Mouse (Mus musculus): ENCODE data around the gene Srgap2. TPM values are rescaled to one million over a fixed set of nuclear protein-coding genes. Genes with fewer than 3 reads are reported as not detected.

Srgap2 gene
- polyA plus RNA-seq, 1 experiment from 2014 or later: 24.8 TPM

GRCm38 (mm10) chr1:131362089-131362488 lies 165.1 kb downstream of the Srgap2 start:
- 85% methylated on average over 2 of the region's 2 CpGs for WGBS
- H3K4me1 ChIP-seq (replicated peaks; ENCODE audit: control insufficient read depth, insufficient read depth, low read length): no peaks in the 10 kb centered on the region
- H3K9ac ChIP-seq (ENCODE audit: low read length): no peak overlapping the region
- H3K4me2 ChIP-seq (ENCODE audit: low read depth, low read length, severe bottlenecking): no peak overlapping the region
- no peak overlapping the region for H3K27ac ChIP-seq (ENCODE audit: low read depth, low read length)
- H3K36me3 ChIP-seq (ENCODE audit: control insufficient read depth, insufficient read depth, low read length): no peaks in the 10 kb centered on the region
- H3K27me3 ChIP-seq (ENCODE audit: control insufficient read depth, insufficient read depth, low read length): no peaks in the 10 kb centered on the region
- no peaks in the 10 kb centered on the region for H3K9me3 ChIP-seq (ENCODE audit: control insufficient read depth, low read length)
- H3K4me3 ChIP-seq (ENCODE audit: low read depth, low read length): no peak overlapping the region
- DNase-seq (ENCODE audit: low spot score) (no peak), ATAC-seq (replicated peaks; ENCODE audit: low FRiP score) (no peak)

DNA sequence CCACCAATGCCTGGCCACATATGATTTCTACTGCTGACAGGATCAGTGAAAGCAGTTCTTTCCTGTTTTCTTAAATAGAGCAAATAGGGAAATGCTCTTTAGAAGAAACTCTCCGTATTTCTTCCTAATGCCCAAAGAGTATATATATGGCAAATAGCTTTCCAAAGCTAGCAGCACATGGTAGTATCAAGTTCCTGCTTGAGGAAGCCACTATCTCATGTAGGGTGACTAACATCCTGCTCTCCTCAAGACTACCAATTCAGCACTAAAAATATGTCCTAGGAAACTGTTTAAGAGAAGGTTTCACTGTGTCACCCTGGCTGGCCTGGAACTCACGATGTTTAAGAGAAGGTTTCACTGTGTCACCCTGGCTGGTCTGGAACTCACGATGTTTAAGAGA lies 166.4 kb downstream of the Srgap2 start:
- Histone ChIP-seq H3K27me3 (ENCODE audit: control insufficient read depth, insufficient read depth, low read length) (no peaks in the 10 kb centered on the region), H3K4me2 (ENCODE audit: low read depth, low read length, severe bottlenecking) (no peak overlapping the region), H3K4me3 (ENCODE audit: low read depth, low read length) (no peak overlapping the region), H3K36me3 (ENCODE audit: control insufficient read depth, insufficient read depth, low read length) (no peaks in the 10 kb centered on the region), H3K27ac (ENCODE audit: low read depth, low read length) (no peak overlapping the region), H3K4me1 (replicated peaks; ENCODE audit: control insufficient read depth, insufficient read depth, low read length) (no peaks in the 10 kb centered on the region), H3K9me3 (ENCODE audit: control insufficient read depth, low read length) (no peaks in the 10 kb centered on the region), H3K9ac (ENCODE audit: low read length) (no peak overlapping the region)
- 92% methylated on average over 3 of the region's 3 CpGs for WGBS
- no peak for DNase-seq (ENCODE audit: low spot score)
- no peak for ATAC-seq (replicated peaks; ENCODE audit: low FRiP score)

GRCm38 (mm10) chr1:131359609-131360008 lies 167.5 kb downstream of the Srgap2 start:
- 89% methylated on average over 1 of the region's 1 CpGs for WGBS
- Histone ChIP-seq H3K4me1 (replicated peaks; ENCODE audit: control insufficient read depth, insufficient read depth, low read length) (no peaks in the 10 kb centered on the region), H3K36me3 (ENCODE audit: control insufficient read depth, insufficient read depth, low read length) (no peaks in the 10 kb centered on the region; the same call in 1 of the 2 replicates), H3K27ac (ENCODE audit: low read depth, low read length) (no peak overlapping the region), H3K4me3 (ENCODE audit: low read depth, low read length) (no peak overlapping the region), H3K9me3 (ENCODE audit: control insufficient read depth, low read length) (no peaks in the 10 kb centered on the region), H3K4me2 (ENCODE audit: low read depth, low read length, severe bottlenecking) (no peak overlapping the region), H3K9ac (ENCODE audit: low read length) (no peak overlapping the region), H3K27me3 (ENCODE audit: control insufficient read depth, insufficient read depth, low read length) (no peaks in the 10 kb centered on the region)
- ATAC-seq (replicated peaks; ENCODE audit: low FRiP score): no peak
- no peak for DNase-seq (ENCODE audit: low spot score)

- Histone ChIP-seq H3K4me3 (ENCODE audit: low read depth, low read length) (no peak overlapping the region), H3K4me2 (ENCODE audit: low read depth, low read length, severe bottlenecking) (no peak overlapping the region), H3K27ac (ENCODE audit: low read depth, low read length) (no peak overlapping the region), H3K4me1 (replicated peaks; ENCODE audit: control insufficient read depth, insufficient read depth, low read length) (no peaks in the 10 kb centered on the region), H3K9ac (ENCODE audit: low read length) (no peak overlapping the region), H3K36me3 (ENCODE audit: control insufficient read depth, insufficient read depth, low read length) (no peaks in the 10 kb centered on the region; the same call in 1 of the 2 replicates), H3K27me3 (ENCODE audit: control insufficient read depth, insufficient read depth, low read length) (no peaks in the 10 kb centered on the region), H3K9me3 (ENCODE audit: control insufficient read depth, low read length) (no peaks in the 10 kb centered on the region)
- no peak for ATAC-seq (replicated peaks; ENCODE audit: low FRiP score)
- 86% methylated on average over 1 of the region's 1 CpGs for WGBS
- DNase-seq (ENCODE audit: low spot score): no peak
Observed at GRCm38 (mm10) chr1:131357213-131357612, 169.9 kb downstream of the Srgap2 start.

- Histone ChIP-seq H3K9ac (ENCODE audit: low read length) (no peak overlapping the region), H3K27me3 (ENCODE audit: control insufficient read depth, insufficient read depth, low read length) (no peaks in the 10 kb centered on the region), H3K9me3 (ENCODE audit: control insufficient read depth, low read length) (no peaks in the 10 kb centered on the region), H3K4me3 (ENCODE audit: low read depth, low read length) (no peak overlapping the region), H3K27ac (ENCODE audit: low read depth, low read length) (no peak overlapping the region), H3K4me2 (ENCODE audit: low read depth, low read length, severe bottlenecking) (no peak overlapping the region), H3K36me3 (ENCODE audit: control insufficient read depth, insufficient read depth, low read length) (no peaks in the 10 kb centered on the region; the same call in 1 of the 2 replicates), H3K4me1 (replicated peaks; ENCODE audit: control insufficient read depth, insufficient read depth, low read length) (no peaks in the 10 kb centered on the region)
- WGBS: 64% methylated on average over 2 of the region's 2 CpGs
- DNase-seq (ENCODE audit: low spot score): no peak
- peak; percentile 64 for ATAC-seq (replicated peaks; ENCODE audit: low FRiP score)
Observed at GRCm38 (mm10) chr1:131351436-131351835, 175.7 kb downstream of the Srgap2 start.

DNA sequence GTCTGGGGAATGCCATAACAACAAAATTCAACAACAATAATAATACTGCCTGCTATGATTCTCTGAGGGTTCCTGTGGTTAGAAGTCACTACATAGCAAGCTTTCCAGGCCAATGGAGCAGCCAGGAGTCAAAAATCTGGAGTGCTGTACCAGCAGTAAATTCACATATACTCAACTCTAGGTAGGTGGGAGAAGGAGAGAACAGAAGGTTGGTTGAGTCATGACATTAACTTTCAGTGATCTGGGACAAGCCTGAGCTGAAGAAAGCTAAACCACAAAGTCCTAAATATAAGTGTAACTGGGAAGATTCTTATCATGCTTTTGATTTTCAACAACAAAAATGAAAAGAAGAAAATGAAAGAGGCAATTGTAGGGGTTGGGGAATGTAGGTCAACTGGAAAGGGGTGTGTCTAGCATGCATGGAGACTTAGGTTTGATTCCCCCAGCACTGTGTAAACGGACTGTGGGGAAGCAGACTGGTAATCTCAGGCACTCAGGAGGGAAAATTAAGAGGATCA lies 177.1 kb downstream of the Srgap2 start:
- no peaks in the 10 kb centered on the region; the same call in 1 of the 2 replicates for H3K36me3 ChIP-seq (ENCODE audit: control insufficient read depth, insufficient read depth, low read length)
- no peak overlapping the region for H3K27ac ChIP-seq (ENCODE audit: low read depth, low read length)
- no peak for ATAC-seq (replicated peaks; ENCODE audit: low FRiP score)
- 64% methylated on average over 1 of the region's 1 CpGs for WGBS
- H3K4me2 ChIP-seq (ENCODE audit: low read depth, low read length, severe bottlenecking): no peak overlapping the region
- no peak overlapping the region for H3K9ac ChIP-seq (ENCODE audit: low read length)
- H3K27me3 ChIP-seq (ENCODE audit: control insufficient read depth, insufficient read depth, low read length): no peaks in the 10 kb centered on the region
- DNase-seq (ENCODE audit: low spot score): no peak
- H3K9me3 ChIP-seq (ENCODE audit: control insufficient read depth, low read length): no peaks in the 10 kb centered on the region
- no peak overlapping the region for H3K4me3 ChIP-seq (ENCODE audit: low read depth, low read length)
- no peaks in the 10 kb centered on the region for H3K4me1 ChIP-seq (replicated peaks; ENCODE audit: control insufficient read depth, insufficient read depth, low read length)

DNA sequence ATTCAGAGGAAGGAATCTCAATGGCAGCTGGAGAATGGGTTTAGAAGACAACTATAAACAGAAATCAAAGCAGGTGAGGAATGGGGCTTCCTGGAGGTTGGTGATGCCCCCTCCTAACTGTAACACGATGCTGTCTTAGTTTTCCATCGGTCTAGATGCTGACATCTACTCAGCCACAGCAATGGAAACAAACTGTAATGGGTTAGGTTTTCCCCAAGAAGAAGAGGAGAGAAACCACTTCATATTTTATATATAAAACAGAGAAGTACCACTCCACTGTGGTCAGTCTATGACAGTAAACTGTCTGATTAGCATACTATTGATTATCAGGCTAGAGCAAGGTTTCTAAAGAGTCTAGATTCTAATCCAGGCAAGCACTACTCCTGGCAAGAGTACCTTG lies 179.4 kb downstream of the Srgap2 start:
- Histone ChIP-seq H3K27ac (ENCODE audit: low read depth, low read length) (no peak overlapping the region), H3K9ac (ENCODE audit: low read length) (no peak overlapping the region), H3K4me2 (ENCODE audit: low read depth, low read length, severe bottlenecking) (no peak overlapping the region), H3K4me1 (replicated peaks; ENCODE audit: control insufficient read depth, insufficient read depth, low read length) (no peaks in the 10 kb centered on the region), H3K27me3 (ENCODE audit: control insufficient read depth, insufficient read depth, low read length) (no peaks in the 10 kb centered on the region), H3K36me3 (ENCODE audit: control insufficient read depth, insufficient read depth, low read length) (0 out of 2 replicates have a peak, but pooled peaks cover 5% of the 10 kb centered on the region), H3K9me3 (ENCODE audit: control insufficient read depth, low read length) (no peaks in the 10 kb centered on the region), H3K4me3 (ENCODE audit: low read depth, low read length) (no peak overlapping the region)
- WGBS: 93% methylated on average over 2 of the region's 2 CpGs
- DNase-seq (ENCODE audit: low spot score) (no peak), ATAC-seq (replicated peaks; ENCODE audit: low FRiP score) (no peak)

GRCm38 (mm10) chr1:131346916-131347555 lies 180.1 kb downstream of the Srgap2 start:
- DNase-seq (ENCODE audit: low spot score): no peak
- 0 out of 2 replicates have a peak, but pooled peaks cover 5% of the 10 kb centered on the region for H3K36me3 ChIP-seq (ENCODE audit: control insufficient read depth, insufficient read depth, low read length)
- 72% methylated on average over 1 of the region's 1 CpGs for WGBS

More at GRCm38 (mm10) chr1:131346916-131347555, 180.1 kb downstream of the Srgap2 start:
- Histone ChIP-seq H3K27me3 (ENCODE audit: control insufficient read depth, insufficient read depth, low read length) (no peaks in the 10 kb centered on the region), H3K4me1 (replicated peaks; ENCODE audit: control insufficient read depth, insufficient read depth, low read length) (no peaks in the 10 kb centered on the region), H3K9ac (ENCODE audit: low read length) (no peak overlapping the region), H3K4me3 (ENCODE audit: low read depth, low read length) (no peak overlapping the region), H3K27ac (ENCODE audit: low read depth, low read length) (no peak overlapping the region), H3K9me3 (ENCODE audit: control insufficient read depth, low read length) (no peaks in the 10 kb centered on the region), H3K4me2 (ENCODE audit: low read depth, low read length, severe bottlenecking) (no peak overlapping the region)
- ATAC-seq (replicated peaks; ENCODE audit: low FRiP score): no peak
